Mouse (Mus musculus) CD4-positive, CD25-positive, alpha-beta regulatory T cell (primary cell): ENCODE measurements around the gene Krtap13. TPM values are rescaled to one million over a fixed set of nuclear protein-coding genes. Genes with fewer than 3 reads are reported as not detected.

ENCODE experiments used
- polyA plus RNA-seq: library from polyadenylated mRNA; unstranded; fragments of 100-300 nt; shearing (Covaris generic); gene quantifications from one replicate; pipeline ENCODE4 v1.2.1, GENCODE M21; 2017

The Krtap13 gene
- polyA plus RNA-seq: not detected

GRCm38 (mm10) chr16:88751535-88751934 lies at the start of gene Krtap13:
Krtap13 (minus strand) TSS chr16:88751635.

GRCm38 (mm10) chr16:88777596-88777995 lies 26.2 kb upstream of the Krtap13 start, which contains the start of gene Gm5965:
Gm5965 (plus strand) TSS chr16:88777896.

GRCm38 (mm10) chr16:88774106-88774505 lies 22.7 kb upstream of the Krtap13 start, which contains the start of gene 2310057N15Rik:
2310057N15Rik (minus strand) TSS chr16:88774206.

DNA sequence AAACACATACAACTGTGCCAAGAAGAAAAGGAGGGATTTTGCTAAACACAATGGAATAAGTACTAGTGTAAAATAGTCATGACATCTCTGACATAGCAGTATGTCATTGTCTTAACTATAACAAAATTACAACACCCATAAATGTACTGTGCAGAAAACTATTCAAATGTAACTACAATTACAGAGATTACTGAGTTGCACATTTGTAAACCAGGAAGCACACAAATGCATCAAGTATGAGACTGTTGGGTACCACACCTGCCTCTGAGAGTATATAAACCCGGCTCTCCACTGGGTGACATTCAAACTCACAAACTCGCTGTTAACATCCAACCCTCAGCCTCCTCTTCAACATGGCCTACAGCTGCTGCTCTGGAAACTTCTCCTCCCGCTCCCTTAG lies 7.1 kb upstream of the Krtap13 start, which contains the start of gene 2310034C09Rik:
Gene 2310034C09Rik (plus strand): TSS at position 301 of the 400 bp plus-strand sequence.

DNA sequence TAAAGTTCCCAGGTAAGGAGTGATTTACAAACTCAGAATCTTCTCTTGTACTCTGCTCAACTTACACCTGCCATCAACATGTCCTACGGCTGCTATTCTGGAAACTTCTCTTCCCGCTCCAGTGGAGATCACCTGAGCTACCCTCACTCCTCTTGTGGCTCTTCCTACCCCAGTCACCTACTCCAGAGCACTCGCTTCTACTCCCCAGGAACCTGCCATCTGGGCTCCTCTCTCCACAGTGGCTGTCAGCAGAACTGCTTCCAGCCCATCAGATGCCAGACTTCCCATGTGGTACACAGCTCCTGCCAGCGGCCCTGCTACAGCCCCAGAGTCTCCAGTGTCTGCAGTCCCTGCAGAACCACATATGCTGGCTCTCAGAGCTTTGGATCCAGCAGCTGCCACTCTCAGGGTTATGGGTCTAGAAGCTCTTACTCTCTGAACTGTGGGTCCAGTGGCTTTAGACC lies 22.6 kb downstream of the Krtap13 start, which contains the start of gene Krtap13-1:
Gene Krtap13-1 (plus strand): TSS at position 51 of the 464 bp plus-strand sequence.

DNA sequence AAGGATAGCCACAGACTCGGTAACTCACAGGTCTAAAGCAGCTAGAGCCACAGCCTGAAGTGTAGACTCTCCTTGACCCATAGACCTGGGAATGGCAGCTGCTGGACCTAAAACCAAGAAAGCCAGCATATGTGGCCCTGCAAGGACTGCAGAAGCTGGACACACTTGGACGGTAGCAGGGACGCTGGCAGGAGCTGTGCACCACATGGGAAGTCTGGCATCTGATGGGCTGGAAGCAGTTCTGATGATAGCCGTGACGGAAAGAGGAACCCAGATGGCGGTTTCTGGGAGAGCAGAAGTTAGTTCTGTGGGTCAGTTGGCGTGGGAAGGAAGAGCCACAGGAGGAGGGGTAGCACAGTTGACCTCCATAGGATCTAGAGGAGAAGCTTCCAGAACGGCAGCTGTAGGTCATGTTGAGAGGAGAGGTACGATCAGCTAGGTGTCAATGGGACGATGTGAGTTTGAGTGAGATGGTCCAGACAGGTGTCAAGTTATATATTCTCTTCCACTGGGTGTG lies 43.9 kb downstream of the Krtap13 start, which contains the start of gene 2310061N02Rik:
Gene 2310061N02Rik (minus strand): TSS at position 467 of the 517 bp plus-strand sequence.

Other genes starting within 250 kb of the Krtap13 start
- not detected for gene Cldn17, start 244.7 kb downstream of the Krtap13 start, polyA plus RNA-seq
- not detected for gene Cldn8, start 188.5 kb downstream of the Krtap13 start, polyA plus RNA-seq
- gene Krtap24-1, start 139.4 kb downstream of the Krtap13 start, polyA plus RNA-seq: not detected
- gene 2310079G19Rik, start 124.0 kb downstream of the Krtap13 start, polyA plus RNA-seq: not detected
- gene Krtap26-1, start 103.8 kb downstream of the Krtap13 start, polyA plus RNA-seq: not detected
- gene Krtap27-1, start 80.0 kb downstream of the Krtap13 start, polyA plus RNA-seq: not detected
- not detected for gene 2310061N02Rik, start 43.7 kb downstream of the Krtap13 start, polyA plus RNA-seq
- gene Krtap13-1, start 22.8 kb downstream of the Krtap13 start, polyA plus RNA-seq: not detected
- gene 2310034C09Rik, start 7.2 kb upstream of the Krtap13 start, polyA plus RNA-seq: not detected
- not detected for gene 2310057N15Rik, start 22.6 kb upstream of the Krtap13 start, polyA plus RNA-seq
- not detected for gene Gm5965, start 26.3 kb upstream of the Krtap13 start, polyA plus RNA-seq
- gene Gm20741, start 60.6 kb upstream of the Krtap13 start, polyA plus RNA-seq: not detected
- not detected for gene Krtap15, start 68.6 kb upstream of the Krtap13 start, polyA plus RNA-seq
- gene Krtap14, start 74.5 kb upstream of the Krtap13 start, polyA plus RNA-seq: not detected
- not detected for gene Krtap19-1, start 117.8 kb upstream of the Krtap13 start, polyA plus RNA-seq
- gene Krtap19-2, start 122.6 kb upstream of the Krtap13 start, polyA plus RNA-seq: not detected
- not detected for gene Krtap19-3, start 126.4 kb upstream of the Krtap13 start, polyA plus RNA-seq
- gene Krtap19-4, start 133.5 kb upstream of the Krtap13 start, polyA plus RNA-seq: not detected
- gene Krtap19-5, start 144.8 kb upstream of the Krtap13 start, polyA plus RNA-seq: not detected
- not detected for gene Krtap19-9b, start 180.6 kb upstream of the Krtap13 start, polyA plus RNA-seq
- gene Krtap16-3, start 211.2 kb upstream of the Krtap13 start, polyA plus RNA-seq: not detected